Mouse (Mus musculus): ENCODE data around the gene Tfip11. TPM values are rescaled to one million over a fixed set of nuclear protein-coding genes. Genes with fewer than 3 reads are reported as not detected.

Gene Tfip11
- polyA plus RNA-seq, 1 experiment from 2014 or later, result 34.8 TPM

DNA sequence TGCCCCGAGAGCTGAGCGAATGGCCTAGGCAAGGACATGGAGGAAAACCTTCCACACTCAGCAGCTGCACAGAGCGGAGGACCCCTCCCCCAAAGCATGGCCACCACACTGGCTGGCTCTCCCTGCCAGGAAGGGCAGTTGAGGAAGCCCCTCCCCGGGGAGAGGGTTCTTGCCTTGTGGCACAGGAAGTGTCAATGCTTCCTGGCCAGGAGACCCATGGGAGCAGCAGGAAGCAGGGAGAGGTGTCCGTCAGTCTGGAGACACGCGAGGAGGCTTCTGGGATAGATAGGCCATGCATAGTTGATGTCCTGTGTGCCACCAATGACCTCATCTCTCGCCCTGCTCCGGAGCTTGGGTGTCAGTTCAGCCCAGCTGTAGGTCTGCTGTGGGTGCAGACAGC, 30.2 kb downstream of the Tfip11 start:
- Histone ChIP-seq H3K4me2 (replicated peaks) (no peak overlapping the region), H3K9ac (no peak overlapping the region), H3K4me3 (no peak overlapping the region), H3K9me3 (no peaks in the 10 kb centered on the region), H3K36me3 (peaks cover 62% of the 10 kb centered on the region), H3K27ac (no peak overlapping the region), H3K4me1 (no peaks in the 10 kb centered on the region), H3K27me3 (no peaks in the 10 kb centered on the region)
- ATAC-seq (ENCODE audit: low FRiP score, low read depth), result 0 out of 2 replicates have a peak, but pooled peaks have one; percentile 28
- 86% methylated on average over 9 of the region's 9 CpGs for WGBS

DNA sequence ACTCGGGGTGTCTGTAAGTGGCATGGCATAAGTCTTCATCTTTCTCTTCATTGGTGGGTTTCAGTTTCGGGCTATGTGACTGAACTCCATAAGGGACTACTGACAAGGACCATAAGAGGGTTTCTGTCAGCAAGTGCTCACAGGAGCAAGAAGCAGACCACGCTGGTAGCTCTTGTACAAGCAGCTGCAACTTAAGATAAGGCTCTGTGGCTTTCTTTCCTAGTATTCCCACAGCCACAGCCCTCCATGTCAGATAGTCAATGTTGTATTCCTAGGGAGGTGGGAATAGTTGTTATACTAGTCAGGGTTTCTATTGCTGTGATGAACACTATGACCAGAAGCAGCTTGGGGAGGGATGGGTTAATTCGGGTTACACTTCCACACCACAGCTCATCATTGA, 33.4 kb downstream of the Tfip11 start:
- Histone ChIP-seq H3K36me3 (peaks cover 62% of the 10 kb centered on the region), H3K9ac (no peak overlapping the region), H3K4me3 (no peak overlapping the region), H3K4me2 (replicated peaks) (no peak overlapping the region), H3K4me1 (peaks cover 10% of the 10 kb centered on the region), H3K9me3 (peaks cover 4% of the 10 kb centered on the region; the same call in 1 of the 2 replicates), H3K27ac (no peak overlapping the region), H3K27me3 (no peaks in the 10 kb centered on the region)
- no peak for ATAC-seq (ENCODE audit: low FRiP score, low read depth)
- 87% methylated on average over 4 of the region's 4 CpGs for WGBS

DNA sequence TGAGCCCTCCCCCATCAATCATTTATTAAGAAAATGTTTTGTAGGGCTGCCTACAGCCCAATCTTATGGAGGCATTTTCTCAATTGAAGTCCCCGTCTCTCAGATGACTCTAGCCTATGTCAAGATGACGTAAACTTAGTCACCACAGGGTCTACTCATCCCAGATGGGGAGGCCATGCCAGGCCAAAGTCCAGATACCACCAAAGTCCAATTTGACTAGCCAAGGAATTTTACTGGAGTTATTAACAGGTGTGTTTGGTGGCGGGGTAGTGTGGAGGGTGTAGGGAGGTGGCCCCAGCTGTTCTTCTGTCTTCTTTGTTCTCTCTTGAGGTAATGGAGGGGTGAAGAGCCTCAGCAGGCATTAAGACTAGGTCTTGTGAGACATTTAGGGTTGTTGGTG, 33.9 kb downstream of the Tfip11 start:
- Histone ChIP-seq H3K36me3 (peaks cover 62% of the 10 kb centered on the region), H3K4me3 (no peak overlapping the region), H3K27ac (no peak overlapping the region), H3K9ac (no peak overlapping the region), H3K4me1 (peaks cover 15% of the 10 kb centered on the region), H3K27me3 (no peaks in the 10 kb centered on the region), H3K9me3 (peaks cover 4% of the 10 kb centered on the region; the same call in 1 of the 2 replicates), H3K4me2 (replicated peaks) (no peak overlapping the region)
- no peak for ATAC-seq (ENCODE audit: low FRiP score, low read depth)
- WGBS, result 66% methylated on average over 3 of the region's 3 CpGs

DNA sequence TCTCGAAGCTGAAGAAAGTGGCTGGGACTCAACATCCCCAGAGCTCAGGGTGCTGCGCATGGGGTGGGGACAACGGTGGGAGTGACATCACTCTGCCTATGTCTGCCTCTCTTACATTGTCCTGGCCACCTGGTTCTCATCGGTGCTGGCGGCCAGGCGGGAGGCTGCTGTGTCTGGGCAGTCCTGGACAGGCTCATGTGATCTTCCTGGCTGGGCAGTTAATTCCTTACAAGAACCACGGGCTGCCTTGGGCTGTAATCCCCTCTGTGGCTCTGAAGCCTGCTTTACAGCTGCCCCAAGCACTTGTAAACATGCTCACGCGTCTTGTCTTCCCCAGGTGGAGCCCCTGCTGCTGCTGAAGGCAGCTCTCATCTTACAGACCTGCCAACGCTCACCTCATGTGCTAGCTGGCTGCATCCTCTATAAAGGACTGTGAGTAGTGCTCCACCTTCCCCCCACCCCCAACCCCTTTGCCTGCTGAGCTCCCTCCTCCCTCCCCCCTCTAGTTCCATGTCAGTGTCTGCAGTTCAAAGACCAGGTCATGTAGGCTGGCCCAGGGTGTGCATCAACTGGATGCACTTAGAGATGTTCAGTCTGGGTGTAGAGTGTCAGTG, 38.1 kb downstream of the Tfip11 start:
- H3K4me1 ChIP-seq, result peaks cover 15% of the 10 kb centered on the region

DNA sequence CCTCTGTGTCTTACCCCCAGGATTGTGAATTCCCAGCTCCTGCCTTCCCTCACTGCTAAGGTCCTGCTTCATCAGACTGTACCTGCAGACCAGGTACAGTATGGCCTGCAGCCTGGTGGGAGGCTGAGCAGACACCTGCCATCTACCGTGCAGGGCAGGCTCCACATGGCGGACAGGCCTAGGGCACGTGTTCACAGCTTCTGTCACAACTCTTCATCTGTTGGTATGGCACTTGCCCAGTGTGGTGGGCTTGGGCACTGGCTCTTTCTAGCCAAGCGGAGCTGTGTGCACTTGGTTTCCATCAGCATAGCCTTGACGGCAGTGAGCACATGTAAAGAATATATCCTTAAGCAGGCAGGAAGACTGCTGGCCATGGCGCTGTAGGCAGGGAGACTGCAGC, 40.7 kb downstream of the Tfip11 start:
- no peak for ATAC-seq (ENCODE audit: low FRiP score, low read depth)
- 93% methylated on average over 6 of the region's 6 CpGs for WGBS
- Histone ChIP-seq H3K9me3 (peaks cover 4% of the 10 kb centered on the region; the same call in 1 of the 2 replicates), H3K4me1 (peaks cover 15% of the 10 kb centered on the region), H3K36me3 (peaks cover 88% of the 10 kb centered on the region), H3K4me2 (replicated peaks) (no peak overlapping the region), H3K4me3 (no peak overlapping the region), H3K9ac (no peak overlapping the region), H3K27me3 (no peaks in the 10 kb centered on the region), H3K27ac (no peak overlapping the region)

More for the DNA sequence above, 38.1 kb downstream of the Tfip11 start:
- no peak overlapping the region for H3K4me3 ChIP-seq
- ATAC-seq (ENCODE audit: low FRiP score, low read depth), result peak; percentile 82
- peak overlapping the region; percentile 34; the same call in 1 of the 2 replicates for H3K27ac ChIP-seq
- WGBS, result 33% methylated on average over 10 of the region's 10 CpGs
- H3K4me2 ChIP-seq (replicated peaks), result no peak overlapping the region
- H3K27me3 ChIP-seq, result no peaks in the 10 kb centered on the region
- H3K9ac ChIP-seq, result peak overlapping the region; percentile 5; the same call in 1 of the 2 replicates
- peaks cover 4% of the 10 kb centered on the region; the same call in 1 of the 2 replicates for H3K9me3 ChIP-seq
- peaks cover 64% of the 10 kb centered on the region for H3K36me3 ChIP-seq

DNA sequence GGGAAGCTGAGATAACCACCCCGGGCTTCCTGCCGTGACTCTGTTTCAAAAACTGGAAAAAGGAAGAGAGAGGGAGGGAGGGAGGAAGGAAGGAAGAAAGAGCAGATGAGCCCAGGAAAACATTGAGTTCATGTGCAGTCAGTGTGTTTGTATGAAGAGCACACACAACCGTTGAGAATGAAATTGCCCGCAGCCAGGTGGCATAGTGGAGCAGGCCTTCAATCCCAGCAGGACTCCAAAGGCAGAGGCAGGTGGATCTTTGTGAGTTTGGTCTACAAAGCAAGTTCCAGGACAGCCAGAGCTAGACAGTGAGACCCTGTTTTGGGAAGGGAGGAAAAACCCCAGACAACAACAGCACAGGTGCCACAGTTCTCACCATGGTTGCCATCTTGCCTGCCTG, 41.2 kb downstream of the Tfip11 start:
- ATAC-seq (ENCODE audit: low FRiP score, low read depth), result no peak
- Histone ChIP-seq H3K27ac (no peak overlapping the region), H3K4me3 (no peak overlapping the region), H3K36me3 (peaks cover 88% of the 10 kb centered on the region), H3K27me3 (no peaks in the 10 kb centered on the region), H3K4me2 (replicated peaks) (no peak overlapping the region), H3K9me3 (no peaks in the 10 kb centered on the region), H3K4me1 (peaks cover 15% of the 10 kb centered on the region), H3K9ac (no peak overlapping the region)
- 91% methylated on average over 4 of the region's 4 CpGs for WGBS

DNA sequence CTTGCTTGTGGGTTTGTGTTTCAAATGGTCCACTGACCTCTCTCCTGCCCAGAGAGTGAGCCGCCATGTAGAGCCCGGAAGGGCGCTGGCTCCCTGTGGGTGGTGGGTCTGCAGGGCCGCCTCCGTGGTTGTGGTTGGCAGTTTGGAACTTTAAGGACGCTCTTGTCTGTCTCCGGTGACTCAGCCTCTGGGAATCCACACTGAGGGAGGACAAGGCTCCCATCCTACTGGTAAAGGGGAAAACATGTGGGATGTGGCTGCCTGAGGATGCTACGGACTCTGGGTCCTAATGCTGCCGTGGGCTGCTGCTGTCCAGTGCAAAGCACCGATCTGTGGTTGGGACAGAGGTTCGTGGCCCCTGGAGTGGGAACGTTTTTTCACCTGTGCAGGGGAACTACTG, 41.8 kb downstream of the Tfip11 start:
- H3K27me3 ChIP-seq, result no peaks in the 10 kb centered on the region
- peaks cover 15% of the 10 kb centered on the region for H3K4me1 ChIP-seq
- no peak overlapping the region for H3K27ac ChIP-seq
- no peak overlapping the region for H3K4me3 ChIP-seq
- no peak overlapping the region for H3K4me2 ChIP-seq (replicated peaks)
- WGBS, result 91% methylated on average over 12 of the region's 12 CpGs
- no peak overlapping the region for H3K9ac ChIP-seq
- H3K9me3 ChIP-seq, result no peaks in the 10 kb centered on the region
- ATAC-seq (ENCODE audit: low FRiP score, low read depth), result no peak
- peaks cover 89% of the 10 kb centered on the region for H3K36me3 ChIP-seq

DNA sequence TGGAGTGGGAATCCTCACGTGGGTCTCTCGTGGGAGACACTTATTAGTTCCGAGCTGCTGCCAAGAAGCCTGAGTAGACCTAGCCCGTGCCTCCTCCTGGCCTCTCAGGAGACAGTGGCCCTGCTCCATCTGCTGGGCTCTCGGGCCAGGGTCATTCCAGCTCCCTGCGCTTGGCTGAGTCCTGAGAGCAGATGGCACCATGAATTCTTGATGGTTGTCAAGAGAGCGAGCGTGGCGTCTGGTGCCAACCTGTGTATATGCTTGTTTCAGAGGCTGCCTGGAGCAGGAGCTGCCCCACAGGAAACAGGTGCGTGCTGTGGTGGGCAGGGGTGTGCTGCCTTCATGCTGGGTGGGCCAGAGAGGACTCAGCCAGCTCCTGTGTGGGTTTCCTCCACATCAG, 42.5 kb downstream of the Tfip11 start:
- Histone ChIP-seq H3K4me3 (no peak overlapping the region), H3K9ac (no peak overlapping the region), H3K27ac (no peak overlapping the region), H3K4me1 (peaks cover 13% of the 10 kb centered on the region), H3K36me3 (peaks cover 89% of the 10 kb centered on the region), H3K9me3 (no peaks in the 10 kb centered on the region), H3K4me2 (replicated peaks) (no peak overlapping the region), H3K27me3 (no peaks in the 10 kb centered on the region)
- 91% methylated on average over 10 of the region's 10 CpGs for WGBS
- ATAC-seq (ENCODE audit: low FRiP score, low read depth), result no peak

DNA sequence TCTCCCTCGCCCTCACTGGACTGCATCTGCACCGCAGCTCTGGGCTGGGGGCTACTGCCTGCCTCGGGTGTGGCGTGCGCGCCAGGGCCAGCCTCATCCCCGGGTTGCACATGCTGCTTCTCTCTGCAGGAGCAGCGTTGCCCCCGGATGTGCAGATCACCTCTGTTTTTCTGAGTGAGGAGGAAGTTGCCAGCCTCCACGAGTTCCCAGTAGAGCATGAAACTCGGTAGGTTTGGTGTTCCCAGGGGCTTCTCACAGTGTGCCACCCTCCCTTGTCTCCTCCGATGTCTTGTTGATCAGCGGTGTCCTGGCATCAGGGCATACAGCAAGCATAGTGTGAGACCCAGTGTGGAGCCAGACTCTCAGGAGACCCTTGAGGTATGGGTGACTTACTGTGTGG, 43.2 kb downstream of the Tfip11 start:
- no peak overlapping the region for H3K27ac ChIP-seq
- H3K4me1 ChIP-seq, result peaks cover 7% of the 10 kb centered on the region
- WGBS, result 94% methylated on average over 13 of the region's 13 CpGs
- no peak overlapping the region for H3K9ac ChIP-seq
- no peak overlapping the region for H3K4me3 ChIP-seq
- no peak for ATAC-seq (ENCODE audit: low FRiP score, low read depth)
- peaks cover 89% of the 10 kb centered on the region for H3K36me3 ChIP-seq
- no peaks in the 10 kb centered on the region for H3K27me3 ChIP-seq
- H3K9me3 ChIP-seq, result no peaks in the 10 kb centered on the region
- H3K4me2 ChIP-seq (replicated peaks), result no peak overlapping the region

DNA sequence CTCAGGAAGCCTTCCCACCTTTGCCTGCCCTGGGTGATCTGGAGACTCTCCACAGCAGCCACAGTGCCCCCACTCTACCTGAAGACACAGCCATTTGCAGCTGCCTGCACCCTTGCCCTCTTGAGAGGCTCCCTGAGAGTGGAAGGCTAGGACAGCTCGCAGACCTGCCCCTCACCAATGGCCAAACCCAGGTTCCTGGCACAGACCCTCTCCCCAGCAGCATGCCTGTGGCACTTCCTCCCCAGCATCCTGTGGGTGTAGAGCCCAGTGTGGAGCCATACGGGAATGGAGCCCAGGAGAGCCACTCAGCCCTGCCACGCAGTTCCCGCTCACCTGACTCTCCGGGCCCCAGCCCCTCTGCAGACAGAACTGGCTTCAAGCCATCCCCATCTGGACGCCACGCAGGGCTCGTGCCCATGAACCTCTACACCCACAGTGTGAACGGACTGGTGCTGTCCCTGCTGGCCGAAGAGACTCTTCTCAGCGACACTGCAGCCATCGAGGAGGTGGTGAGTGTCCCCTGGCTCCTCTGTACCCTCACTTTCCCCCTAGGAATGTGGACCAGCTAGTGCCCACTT, 44.2 kb downstream of the Tfip11 start:
- ATAC-seq (ENCODE audit: low FRiP score, low read depth), result no peak
- H3K27me3 ChIP-seq, result no peaks in the 10 kb centered on the region
- H3K27ac ChIP-seq, result no peak overlapping the region
- H3K4me1 ChIP-seq, result no peaks in the 10 kb centered on the region
- no peak overlapping the region for H3K9ac ChIP-seq
- peaks cover 89% of the 10 kb centered on the region for H3K36me3 ChIP-seq
- H3K4me3 ChIP-seq, result no peak overlapping the region
- H3K9me3 ChIP-seq, result no peaks in the 10 kb centered on the region
- no peak overlapping the region for H3K4me2 ChIP-seq (replicated peaks)
- 93% methylated on average over 12 of the region's 12 CpGs for WGBS

DNA sequence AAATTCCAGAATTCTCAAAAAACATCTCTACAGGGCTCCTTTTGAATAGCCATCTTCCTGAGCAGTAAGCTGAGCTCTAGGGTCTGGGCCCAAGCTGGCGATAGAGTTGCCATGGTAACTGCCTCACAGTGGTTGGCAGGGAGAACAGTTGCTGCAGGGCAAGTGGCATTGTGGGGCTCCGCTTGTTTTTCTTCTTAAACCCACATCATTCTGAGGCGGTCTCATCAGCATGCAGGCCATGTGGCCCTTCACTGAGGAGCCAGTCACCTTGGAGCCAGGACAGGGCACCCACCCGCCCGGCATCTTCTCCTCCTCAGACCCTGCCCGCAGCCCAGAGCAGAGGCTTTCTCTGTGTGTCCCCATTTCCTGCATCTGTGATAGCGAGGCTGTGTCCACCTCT, 45.8 kb downstream of the Tfip11 start:
- 71% methylated on average over 7 of the region's 7 CpGs for WGBS
- Histone ChIP-seq H3K27me3 (no peaks in the 10 kb centered on the region), H3K9ac (no peak overlapping the region), H3K4me2 (replicated peaks) (no peak overlapping the region), H3K27ac (no peak overlapping the region), H3K9me3 (no peaks in the 10 kb centered on the region), H3K4me1 (no peaks in the 10 kb centered on the region), H3K36me3 (peaks cover 92% of the 10 kb centered on the region), H3K4me3 (no peak overlapping the region)
- no peak for ATAC-seq (ENCODE audit: low FRiP score, low read depth)

DNA sequence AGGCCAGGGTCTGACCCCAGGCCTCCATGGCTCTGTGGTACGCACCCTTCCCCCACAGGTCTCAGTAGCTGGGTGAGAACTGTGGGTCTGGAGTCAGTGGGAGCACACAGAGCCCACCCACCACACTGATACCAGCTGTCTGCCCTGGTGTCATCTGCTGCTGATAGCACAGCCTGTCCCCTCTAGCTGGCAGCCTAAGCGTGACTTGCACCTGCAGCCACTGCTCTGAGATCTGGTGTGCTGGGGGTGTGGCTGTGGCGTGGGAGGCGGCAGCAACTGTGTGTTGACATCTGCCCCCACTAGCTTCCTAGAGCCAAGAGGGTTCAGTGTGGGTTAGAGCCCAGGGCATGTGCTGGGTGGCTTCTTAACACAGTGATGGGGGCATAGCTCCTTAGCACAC, 50.0 kb downstream of the Tfip11 start:
- no peaks in the 10 kb centered on the region for H3K9me3 ChIP-seq
- no peaks in the 10 kb centered on the region for H3K27me3 ChIP-seq
- H3K4me2 ChIP-seq (replicated peaks), result no peak overlapping the region
- no peak overlapping the region for H3K27ac ChIP-seq
- no peak for ATAC-seq (ENCODE audit: low FRiP score, low read depth)
- H3K4me3 ChIP-seq, result no peak overlapping the region
- WGBS, result 87% methylated on average over 4 of the region's 4 CpGs
- no peak overlapping the region for H3K9ac ChIP-seq
- no peaks in the 10 kb centered on the region for H3K4me1 ChIP-seq
- H3K36me3 ChIP-seq, result peaks cover 91% of the 10 kb centered on the region

DNA sequence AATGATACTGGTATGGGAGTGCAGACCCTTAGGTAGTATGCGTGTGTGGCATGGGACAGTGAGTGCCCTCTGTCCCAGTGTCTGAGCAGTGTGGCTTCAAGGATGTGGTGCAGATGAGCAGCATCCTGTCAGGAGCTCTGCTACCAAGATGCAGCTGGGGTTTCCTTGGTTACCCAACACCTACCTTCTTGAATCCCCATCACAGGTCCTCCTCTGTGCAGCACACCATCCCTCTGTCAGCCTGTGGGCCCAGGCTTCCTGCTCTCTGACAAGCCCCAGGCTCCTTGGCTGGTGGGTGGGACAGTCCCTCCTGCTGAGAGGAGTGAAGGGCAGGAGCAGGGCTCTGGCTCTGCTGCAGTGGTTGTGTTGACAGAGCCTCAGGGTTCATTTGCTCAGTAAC, 51.2 kb downstream of the Tfip11 start:
- Histone ChIP-seq H3K4me2 (replicated peaks) (no peak overlapping the region), H3K27ac (no peak overlapping the region), H3K9me3 (no peaks in the 10 kb centered on the region), H3K27me3 (no peaks in the 10 kb centered on the region), H3K4me1 (peaks cover 2% of the 10 kb centered on the region; the same call in 1 of the 2 replicates), H3K9ac (no peak overlapping the region; the same call in 1 of the 2 replicates), H3K4me3 (no peak overlapping the region), H3K36me3 (peaks cover 80% of the 10 kb centered on the region)
- no peak for ATAC-seq (ENCODE audit: low FRiP score, low read depth)
- WGBS, result 80% methylated on average over 1 of the region's 1 CpGs

Data from limb, embryonic 13.5 days (tissue).